Comparison of ENCODE assay signal across 8 mouse cellular contexts in genomic region chr13:89634137-89634683, GRCm38 (mm10).
DNase-seq lines count a peak whose midpoint lies in the region; ATAC-seq and TF ChIP-seq lines count a peak whose summit lies in the region.
"Had no signal": no experiment of that assay in that cellular context is flagged by ENCODE, and none has a peak within 500 bp of the region (broad histone marks: within the 10 kb centered on the region; RNA-seq: fewer than 3 reads in every experiment).

No protein-coding gene starts in this region.

- H3K9ac ChIP-seq in lung, embryonic 14.5 days = no peak overlapping the region
- H3K9ac ChIP-seq: heart, embryonic 13.5 days had no signal

- no peaks in the 10 kb centered on the region for H3K9me3 ChIP-seq in lung, embryonic 14.5 days (ENCODE audit: low read depth, low read length)
- H3K9me3 ChIP-seq: heart, embryonic 13.5 days had no signal

- H3K36me3 ChIP-seq in lung, embryonic 14.5 days (ENCODE audit: insufficient read depth) = no peaks in the 10 kb centered on the region
- H3K36me3 ChIP-seq: heart, embryonic 13.5 days had no signal

- peak; percentile 37 to 43 for DNase-seq in left cerebral cortex, adult 18-20 months (ENCODE audit: low spot score in 2 of 2)
- DNase-seq in left cerebral cortex, postnatal 4 days = no peak
- DNase-seq in ES-CJ7 (ENCODE audit: low read depth, low spot score) = peak; percentile 77
- DNase-seq in brain, adult 2 months (ENCODE audit: low read depth, low spot score) = peak; percentile 83
- peak; percentile 72 for DNase-seq in forelimb bud, embryonic 11.5 days (ENCODE audit: low read depth, low spot score)
- DNase-seq in lung, embryonic 14.5 days = peak; percentile 85
- DNase-seq in skeletal muscle tissue, adult 2 months (ENCODE audit: low read depth, low spot score) = peak; percentile 26

- intact Hi-C loops in left cerebral cortex, postnatal 4 days (cut with DNase I) = no loop called here

- H3K27me3 ChIP-seq in lung, embryonic 14.5 days (ENCODE audit: insufficient read depth, low read length) = no peaks in the 10 kb centered on the region
- H3K27me3 ChIP-seq: heart, embryonic 13.5 days had no signal

- TF ChIP-seq CTCF in lung, embryonic 14.5 days (IDR thresholded peaks at IDR 0.05; ENCODE audit: low read depth) = peak; percentile 86

- H3K4me1 ChIP-seq in lung, embryonic 14.5 days (ENCODE audit: insufficient read depth) = no peaks in the 10 kb centered on the region
- H3K4me1 ChIP-seq: heart, embryonic 13.5 days had no signal

- 26% methylated on average over 4 of the region's 4 CpGs for WGBS in lung, embryonic 14.5 days

- peak; percentile 78; the same call in 1 of the 2 replicates for ATAC-seq in lung, embryonic 14.5 days (ENCODE audit: insufficient read depth)

- no peak overlapping the region for H3K4me2 ChIP-seq in lung, embryonic 14.5 days
- H3K4me2 ChIP-seq: heart, embryonic 13.5 days had no signal

- H3K27ac ChIP-seq in lung, embryonic 14.5 days (ENCODE audit: low read depth) = no peak overlapping the region
- H3K27ac ChIP-seq: heart, embryonic 13.5 days had no signal

- no peak overlapping the region for H3K4me3 ChIP-seq in lung, embryonic 14.5 days (ENCODE audit: low read depth, low read length)
- H3K4me3 ChIP-seq: heart, embryonic 13.5 days had no signal
